Mouse (Mus musculus) heart, adult 11 months (tissue): ENCODE results near the gene Rora.
A peak's percentile ranks its signal among the peaks of the same experiment; 100 is the strongest.

ENCODE experiments used
- DNase-seq: peaks from one replicate; pipeline ENCODE4 v3.0.0; 2022

Gene Rora

DNA sequence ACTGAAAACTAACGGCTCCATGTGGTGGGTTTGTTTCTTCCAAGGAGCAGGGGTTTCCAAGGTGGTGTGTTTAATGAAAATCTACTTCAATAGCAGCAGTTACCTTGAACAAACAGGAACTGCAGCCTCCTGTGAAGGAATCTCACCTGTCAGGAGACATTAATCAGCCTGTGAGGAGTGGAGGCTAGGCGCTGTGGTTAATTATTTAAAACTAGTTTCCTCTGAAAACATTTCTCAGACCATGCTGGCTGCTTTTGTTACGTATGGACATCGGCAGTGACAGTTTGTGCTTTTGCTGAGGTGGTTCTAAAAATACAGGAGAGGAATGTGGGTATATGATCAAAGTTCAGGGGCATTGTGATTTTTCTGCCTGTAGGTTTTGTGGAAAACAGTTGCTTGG is 171.5 kb downstream of the Rora start:
- DNase-seq: no peak

DNA sequence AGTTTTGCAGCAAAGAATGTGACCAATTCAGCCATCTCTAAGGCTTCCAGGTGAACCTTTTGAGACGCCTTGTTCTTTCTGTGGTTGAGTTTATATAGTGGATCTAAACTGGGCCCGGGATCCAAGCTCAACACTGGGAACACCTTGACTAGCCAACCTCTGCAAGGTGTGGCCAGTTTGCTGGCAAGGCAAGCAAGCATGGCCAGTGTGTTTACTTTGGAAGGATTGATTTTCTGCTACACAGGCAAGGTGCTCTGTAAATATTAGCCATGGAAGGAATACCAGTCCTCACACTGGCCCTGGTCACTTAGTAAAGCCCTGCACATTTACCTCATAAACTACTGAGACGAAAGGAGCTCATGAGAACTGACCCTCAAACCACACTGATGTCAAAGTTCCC is 172.3 kb downstream of the Rora start:
- DNase-seq: no peak

DNA sequence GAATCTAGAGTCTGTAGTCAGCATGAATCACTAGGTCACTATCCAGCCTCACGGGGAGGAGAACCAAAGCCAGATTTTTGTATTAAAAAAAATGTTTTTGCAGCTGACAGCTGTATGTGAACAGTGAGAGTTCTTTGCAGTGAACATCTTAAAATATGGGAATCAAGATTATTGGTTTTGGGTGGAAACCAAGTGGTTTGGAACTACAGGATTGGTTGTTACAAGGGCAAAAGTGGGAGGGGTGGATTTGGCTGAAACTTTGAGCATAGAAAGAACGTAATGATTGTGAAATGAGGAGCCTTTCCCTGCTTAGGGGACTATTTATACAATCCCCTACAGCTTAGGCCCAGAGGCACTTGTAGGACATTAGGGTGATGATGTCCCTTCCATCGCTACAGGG is 173.9 kb downstream of the Rora start:
- DNase-seq: no peak

DNA sequence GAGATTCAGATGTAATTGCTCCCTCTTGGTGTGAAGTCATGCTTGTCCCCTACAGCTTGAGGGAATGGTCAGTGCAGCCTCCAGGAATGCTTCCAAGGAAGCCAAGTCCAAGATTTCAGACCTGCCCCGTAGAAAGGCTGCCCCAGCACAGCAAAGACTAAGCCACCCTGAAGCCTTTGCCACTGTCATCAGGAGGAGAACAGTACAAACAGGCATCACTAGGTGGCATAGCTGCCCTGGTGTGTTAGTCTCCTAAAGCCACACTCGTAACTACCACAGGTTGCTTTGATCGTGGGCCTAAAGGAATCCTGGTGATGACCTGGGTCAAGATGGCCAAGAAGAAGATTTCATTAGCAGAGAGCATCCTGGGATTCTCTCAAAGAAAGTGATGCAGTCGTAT is 176.3 kb downstream of the Rora start:
- DNase-seq: no peak

DNA sequence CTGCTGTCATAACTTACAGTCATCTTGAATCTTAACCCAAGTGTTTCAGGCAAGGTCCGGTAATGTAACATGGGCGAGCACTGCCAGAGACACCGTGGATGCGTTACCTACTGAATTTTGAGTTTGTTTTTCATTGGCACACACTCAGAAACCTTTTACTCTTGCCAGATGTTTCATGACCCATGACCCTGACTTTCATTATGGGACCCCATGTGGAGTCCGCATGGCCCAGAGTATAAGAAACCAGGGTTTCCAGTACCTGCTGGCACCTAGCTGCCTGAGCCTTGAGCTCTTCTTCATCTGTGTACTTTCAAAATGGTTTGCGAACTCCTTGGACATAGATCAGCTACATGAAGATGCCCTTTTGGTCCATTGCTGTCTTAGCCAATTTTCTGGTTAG is 179.7 kb downstream of the Rora start:
- DNase-seq: no peak

DNA sequence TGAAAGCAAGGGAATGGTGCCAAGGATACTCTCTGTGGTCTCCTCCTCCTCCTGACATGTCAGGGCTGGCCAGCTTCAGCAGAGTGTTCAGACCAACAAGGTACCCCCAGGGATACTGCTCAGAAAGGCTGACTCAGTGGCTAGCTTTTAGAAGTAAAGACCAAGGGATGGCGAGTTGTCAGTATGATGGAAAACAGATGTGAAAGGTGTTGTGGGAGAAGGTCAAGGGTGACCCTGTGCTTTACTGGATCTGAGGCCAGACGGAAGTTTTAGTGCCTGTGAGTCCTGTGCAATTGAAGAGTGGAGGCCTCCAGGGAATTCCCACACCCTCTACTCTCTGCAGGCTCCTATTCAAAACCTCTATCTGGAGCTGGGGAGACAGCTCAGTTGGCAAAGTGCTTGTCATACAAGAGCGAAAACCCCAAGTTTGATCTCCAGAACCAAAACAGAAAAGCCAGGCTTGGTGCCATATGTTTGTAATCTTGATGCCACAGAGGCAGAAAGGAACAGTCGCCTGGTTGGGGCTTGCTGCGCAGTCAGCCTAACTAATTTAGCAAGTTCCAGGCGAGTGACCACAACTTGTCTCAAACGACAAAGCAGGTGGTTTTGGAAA is 181.6 kb downstream of the Rora start:
- peak; percentile 76 for DNase-seq

DNA sequence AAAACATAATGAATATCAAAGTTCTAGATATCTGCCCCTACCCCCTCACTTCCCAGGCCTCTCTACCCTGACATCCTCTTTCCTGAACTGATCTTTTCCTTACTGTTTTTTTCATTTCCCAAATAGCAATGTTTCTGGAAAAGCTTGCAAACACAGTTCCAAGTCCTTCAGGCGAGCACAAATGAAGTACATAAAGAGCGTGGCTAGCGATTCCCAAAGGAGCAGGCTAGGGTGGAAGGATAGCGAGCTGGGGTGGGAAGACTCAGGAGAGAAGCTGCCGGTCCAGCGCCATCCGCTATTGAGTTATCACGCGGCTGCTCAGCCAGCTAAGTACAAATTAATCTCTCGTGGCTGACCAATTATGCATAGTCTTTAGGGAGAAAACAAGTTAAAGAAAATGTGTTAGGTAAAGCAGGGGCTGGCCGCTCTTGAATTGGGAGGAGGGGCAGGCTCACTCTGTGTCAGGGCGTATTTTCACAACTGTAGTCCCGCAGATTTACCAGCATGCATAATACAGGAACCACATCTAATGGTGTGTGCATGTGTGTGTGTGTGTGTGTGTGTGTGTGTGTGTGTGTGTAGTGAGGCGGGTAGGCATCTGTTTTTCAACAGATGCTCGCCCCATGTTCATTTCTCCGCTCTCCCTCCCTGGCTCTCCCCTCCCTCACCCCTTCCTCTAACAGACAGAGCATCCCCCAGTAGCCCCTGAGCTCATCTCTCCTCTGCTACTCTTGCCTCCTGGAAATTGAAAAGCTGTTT is 188.7 kb downstream of the Rora start:
- DNase-seq: peak; percentile 95

DNA sequence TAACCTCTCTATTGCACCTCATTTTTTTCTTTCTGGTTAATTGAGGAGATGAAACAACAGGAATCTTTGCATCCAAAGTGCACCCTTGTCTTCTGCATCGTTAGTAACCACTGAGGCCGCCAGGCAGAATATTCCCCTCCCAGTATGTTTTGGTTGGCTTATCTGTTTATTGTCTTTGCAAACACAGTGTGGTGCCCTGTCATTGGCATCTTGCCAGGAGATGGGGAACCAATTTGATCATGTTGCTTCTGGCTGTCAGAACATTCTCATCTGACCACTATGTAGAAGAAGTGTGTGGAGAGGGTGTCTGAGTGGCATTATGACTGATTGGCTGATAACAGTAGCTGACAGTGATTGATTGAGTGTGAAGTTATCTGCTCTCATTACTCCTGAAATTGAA is 192.0 kb downstream of the Rora start:
- DNase-seq: no peak

DNA sequence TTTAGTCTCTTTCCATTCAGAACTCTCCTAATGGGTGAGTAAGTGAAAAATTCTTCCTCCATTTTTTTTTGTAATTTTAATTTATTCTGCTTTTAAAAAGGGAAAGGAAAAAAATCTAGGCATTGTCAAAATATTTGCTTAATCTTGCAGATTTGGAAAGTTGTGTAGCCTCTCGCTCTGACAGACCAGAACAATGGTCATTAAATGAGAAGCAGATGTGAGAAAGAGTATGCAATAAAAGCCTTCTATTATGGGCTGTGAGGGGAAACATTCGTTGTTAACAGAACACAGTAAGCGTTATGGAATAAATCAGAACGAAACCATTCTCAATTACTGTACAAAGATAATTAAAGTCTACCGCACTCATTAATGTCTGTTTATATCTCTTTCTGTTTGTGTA is 196.7 kb downstream of the Rora start:
- no peak for DNase-seq

DNA sequence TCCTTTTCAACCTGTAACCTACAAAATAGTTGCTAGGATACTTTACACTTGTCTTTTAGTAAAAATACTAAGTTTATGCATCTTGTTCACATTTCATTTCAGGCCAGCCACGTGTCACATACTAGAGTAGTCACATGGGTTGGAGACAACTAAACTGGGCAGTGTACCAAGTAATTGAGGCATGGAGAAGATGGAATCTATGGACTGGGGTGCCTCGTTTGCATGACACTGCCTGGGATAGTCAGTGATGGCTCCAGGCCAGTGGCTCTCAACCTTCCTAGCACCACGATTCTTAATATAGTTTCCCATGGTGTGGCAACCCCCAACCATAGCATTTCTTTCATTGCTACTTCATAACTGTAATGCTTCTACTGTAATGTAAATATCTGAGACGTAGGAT is 198.6 kb downstream of the Rora start:
- no peak for DNase-seq

DNA sequence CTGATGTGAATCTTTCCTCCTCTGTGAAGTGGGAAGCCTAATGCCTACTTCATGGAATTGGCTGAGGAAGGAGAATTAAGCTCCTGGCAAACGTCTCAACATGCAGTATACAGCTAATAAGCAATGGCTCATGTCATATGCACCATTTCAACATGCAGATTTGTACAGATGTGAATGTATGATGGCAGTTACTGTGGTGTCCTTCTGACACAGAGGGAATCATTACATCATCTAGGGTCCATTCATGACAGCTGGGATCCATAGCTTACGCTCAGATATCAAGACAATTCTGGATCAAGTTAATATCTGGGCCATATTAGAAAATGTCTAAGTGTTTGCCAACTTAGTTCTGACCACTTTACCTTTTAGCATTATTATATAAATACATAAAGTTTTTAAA is 199.3 kb downstream of the Rora start:
- no peak for DNase-seq

DNA sequence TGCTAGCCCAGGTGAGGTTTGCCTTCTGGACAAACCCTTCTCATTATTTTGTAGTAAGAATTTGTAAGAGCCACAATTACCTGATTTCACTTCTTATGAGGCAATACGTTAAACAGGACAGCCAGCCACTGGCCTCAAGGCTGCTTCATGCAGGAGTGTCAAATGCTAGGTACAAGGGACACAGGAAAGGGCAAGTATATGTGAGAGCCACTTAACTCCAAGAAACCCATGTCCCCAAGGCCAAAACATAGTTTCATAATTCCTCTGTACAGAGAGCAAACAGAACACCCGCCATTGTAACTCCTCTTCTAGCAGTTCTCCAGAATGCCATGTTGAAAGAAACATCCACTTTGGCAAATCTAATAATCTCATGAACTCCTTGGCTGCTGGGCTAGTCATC is 205.9 kb downstream of the Rora start:
- no peak for DNase-seq

DNA sequence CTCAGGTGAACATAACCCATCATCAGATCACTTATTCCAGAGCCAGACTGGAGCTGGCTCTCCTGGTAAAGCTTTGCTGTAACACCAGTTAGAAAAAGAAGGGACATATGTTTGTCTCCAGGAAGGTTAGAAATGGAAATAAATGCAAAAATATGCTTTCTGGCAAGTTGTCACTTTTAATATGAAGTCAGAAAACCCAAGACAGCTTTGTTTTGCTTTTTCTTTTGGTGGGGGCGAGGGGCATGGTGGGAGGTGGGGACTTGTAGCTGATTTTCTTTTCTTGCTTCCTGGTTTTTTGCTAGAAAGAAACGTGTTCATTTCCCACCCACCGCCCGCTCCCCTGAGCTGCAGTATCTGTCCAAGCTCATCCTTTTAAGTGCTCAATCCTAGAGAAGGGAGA is 212.7 kb downstream of the Rora start:
- DNase-seq: no peak

DNA sequence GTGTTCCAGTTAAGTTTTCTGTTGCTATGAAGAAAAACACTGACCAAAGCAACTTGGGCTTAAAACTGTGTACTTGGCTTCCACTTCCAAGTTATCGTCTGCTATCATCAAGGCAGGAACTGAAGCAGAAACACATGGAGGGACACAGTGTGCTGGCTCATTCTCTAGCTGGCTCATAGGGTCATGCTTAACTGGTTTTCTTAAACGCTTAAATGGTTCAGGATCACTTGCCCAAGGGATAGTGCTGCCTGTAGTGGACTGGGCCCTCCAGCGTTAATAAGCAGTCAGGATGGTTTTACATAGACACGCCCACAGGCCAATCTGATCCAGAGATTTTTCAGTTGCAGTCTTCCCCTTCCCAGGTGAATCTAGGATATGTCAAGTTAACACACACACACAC is 220.3 kb downstream of the Rora start:
- DNase-seq: peak; percentile 92

DNA sequence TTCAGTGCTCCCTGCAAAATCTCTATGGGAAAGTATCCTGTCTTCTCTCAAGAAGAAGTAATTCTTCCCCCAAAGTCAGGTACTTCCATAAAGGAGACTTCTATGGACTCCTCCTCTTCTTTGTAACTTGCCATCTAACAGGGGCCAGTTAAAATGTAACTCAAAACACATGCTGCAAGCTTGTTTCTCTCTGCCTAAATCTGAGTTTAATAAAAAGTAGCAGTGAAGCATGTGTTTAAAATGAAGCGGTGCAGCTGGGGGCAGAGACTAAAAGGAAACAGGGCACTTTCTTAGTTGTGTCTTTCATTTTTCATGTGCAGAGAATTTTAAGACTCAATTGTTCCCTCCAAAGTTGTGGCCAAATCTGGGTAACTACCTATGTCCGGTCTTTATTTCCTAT is 221.0 kb downstream of the Rora start:
- DNase-seq: no peak

DNA sequence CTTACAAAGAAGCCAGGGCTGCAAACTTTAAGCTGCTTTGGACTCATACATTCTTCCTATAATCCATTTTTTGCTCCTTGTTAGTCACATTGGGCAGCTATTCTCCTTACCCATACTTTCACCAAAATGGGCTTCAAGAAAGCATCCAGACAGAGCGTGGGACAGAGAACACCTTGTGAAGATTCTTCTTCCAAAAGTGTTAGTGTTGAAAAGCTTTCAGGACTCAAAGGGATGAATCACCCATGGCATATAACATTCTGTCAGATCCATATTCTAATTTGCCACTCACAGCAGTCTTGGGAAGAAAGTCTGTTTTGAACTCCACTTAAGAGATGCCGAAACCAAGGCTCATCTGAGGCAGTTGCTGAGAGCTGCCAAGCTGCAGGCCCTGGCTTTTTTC is 222.2 kb downstream of the Rora start:
- no peak for DNase-seq

DNA sequence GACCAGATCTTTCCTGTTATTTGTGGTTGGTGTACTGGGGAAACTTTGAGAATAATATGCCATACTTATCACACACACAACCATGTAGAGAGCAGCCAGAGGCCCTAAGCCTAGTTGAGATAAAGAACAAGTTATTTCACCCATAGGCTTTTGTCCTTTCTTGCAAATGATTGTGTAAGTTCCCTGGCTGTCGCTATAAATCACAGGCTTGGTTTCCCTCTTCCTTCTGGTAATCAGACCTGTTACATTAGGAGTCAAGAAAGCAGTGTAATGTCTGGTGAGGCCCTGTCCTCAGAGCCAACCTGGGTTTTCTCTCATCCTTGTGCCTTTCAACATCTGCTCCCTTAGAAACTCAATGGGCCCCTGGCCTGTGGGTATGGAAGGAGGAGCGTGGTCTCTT is 222.7 kb downstream of the Rora start:
- no peak for DNase-seq

DNA sequence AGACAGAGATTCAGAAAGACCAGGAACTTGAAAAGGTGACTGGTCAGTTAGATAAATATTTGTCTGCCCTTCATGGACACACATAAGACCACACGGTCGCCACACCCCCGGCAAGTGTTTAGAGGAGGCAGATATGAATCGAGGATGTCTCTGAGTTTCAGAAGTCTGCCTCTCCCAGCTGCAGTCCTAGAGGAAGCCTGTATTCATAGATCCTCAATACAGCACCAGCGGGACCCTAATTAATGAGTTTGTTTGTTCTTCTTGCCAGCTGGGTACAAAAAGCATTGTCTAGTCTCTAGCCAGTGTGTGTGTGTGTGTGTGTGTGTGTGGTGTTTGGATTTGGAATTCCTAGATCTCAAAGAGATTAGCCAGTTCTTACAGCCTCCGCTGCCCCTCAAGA is 228.3 kb downstream of the Rora start:
- no peak for DNase-seq

DNA sequence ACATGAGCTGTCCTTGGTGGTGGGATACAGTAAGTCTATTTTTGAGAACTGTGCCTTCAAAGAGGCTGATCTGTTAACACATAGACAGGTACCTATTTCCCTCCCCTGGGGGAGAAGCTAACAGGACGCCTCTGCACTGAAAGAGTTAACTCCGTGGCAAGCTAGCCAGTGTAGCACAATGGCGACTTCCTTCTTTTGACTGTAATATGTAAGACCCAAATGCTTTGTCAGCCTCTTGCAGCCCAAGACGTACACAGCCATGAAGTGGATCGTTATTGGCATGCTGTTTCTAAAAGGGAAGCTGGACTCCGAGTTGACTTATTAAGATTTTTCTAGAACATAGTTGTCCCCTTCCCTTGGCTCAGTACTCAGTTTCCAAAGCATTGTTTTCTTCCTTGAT is 229.4 kb downstream of the Rora start:
- peak; percentile 92 for DNase-seq

DNA sequence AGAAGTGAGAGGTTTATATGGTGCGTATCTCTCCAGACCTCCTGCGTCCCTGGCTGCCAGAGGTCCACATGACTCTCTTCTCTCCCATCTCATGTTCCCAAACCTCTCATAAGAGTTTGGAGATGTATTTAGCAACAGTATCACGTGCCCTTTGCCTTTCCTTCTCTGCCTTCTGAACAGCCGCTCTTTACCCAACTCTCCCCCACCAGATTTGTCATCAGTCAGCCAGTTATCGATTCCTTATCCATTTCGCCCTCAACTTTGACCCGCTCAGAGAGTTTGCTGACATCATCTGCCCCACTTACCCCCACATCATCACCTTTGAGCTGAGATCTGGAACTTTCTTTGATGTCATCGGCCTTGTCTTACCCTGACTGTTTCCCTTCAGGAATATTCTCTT is 230.1 kb downstream of the Rora start:
- peak; percentile 91 for DNase-seq

DNA sequence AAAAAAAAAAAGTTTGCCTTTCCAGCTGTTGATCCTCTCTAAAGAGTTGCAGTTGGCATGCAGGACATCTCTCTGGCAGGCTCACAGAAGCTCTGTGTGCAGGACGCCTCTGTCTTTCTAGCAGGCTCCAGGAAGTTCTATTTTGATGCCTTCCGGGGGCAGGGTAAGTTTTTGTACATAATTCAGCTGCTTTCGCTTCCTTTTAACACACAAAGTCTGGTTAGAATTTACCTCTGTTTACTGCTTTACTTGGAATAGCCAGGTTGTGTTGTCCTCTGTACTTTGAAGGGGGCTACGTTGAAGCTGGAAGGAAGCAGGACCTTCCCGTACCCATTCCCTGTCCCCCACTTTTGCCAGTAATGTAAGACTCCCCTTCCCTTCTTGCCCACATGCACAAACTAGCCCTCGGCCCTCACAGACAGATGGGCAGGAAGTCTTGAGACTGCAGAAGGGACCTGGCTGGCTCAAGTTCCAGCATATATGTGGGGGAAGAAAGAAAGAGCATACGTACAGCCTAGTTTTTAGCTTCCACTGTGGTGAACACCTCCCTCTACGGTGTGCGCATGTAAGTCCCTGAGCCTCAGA is 231.0 kb downstream of the Rora start:
- peak; percentile 96 for DNase-seq

DNA sequence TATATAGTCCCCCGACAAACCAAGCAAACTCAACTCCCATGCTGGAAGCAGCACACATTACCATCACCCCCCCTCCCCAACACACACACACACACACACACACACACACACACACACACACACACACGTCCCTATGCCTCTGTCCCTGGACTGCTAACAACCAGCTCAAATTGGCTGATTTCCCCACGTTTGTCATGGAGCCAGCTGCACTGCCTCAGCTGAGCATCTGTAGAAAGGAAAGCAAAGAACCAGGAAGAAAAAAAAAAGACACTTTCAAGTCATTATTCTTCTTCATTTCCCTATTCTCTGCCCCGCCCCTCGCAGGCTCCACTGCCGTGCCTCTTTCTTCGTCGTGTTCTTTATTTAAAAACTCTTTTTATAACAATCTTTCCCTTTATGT is 235.1 kb downstream of the Rora start:
- peak; percentile 97 for DNase-seq

DNA sequence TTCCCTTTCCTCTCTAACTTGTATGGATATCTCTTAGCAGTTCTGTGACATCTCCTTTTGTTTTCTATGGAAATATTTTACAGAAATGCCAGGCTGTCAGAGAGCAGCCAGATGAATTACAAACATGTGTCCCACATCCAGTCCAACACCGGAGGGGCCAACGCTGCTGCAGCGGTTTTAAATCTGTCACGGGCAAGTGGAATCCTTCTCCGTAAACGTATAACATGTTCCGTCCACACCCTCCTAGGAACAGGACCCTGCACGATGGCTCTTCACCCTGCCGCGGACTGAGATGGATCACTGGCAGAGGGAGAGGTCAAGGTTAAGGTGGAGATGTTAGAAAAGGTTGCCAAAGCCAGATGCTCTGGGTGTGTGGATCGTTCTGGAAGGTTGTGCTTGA is 237.8 kb downstream of the Rora start:
- DNase-seq: peak; percentile 65

DNA sequence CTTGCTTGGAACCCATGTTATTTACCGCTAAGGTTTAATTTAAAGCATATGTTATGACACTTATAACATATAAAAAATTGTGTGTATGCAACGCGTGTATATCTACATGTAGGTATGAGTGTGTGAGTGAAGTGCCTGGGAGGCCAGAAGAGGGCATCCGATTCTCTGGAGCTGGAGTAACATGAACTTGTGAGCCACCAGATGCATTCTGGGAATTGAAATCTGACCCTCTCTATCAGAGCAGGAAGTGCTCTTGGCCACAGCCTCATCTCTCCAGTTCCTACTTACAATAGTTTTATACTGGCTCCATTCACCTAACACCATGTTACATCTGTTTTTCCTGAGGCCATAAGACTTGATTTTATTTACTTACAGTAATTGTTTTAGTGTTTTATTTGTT is 238.8 kb downstream of the Rora start:
- DNase-seq: peak; percentile 60

DNA sequence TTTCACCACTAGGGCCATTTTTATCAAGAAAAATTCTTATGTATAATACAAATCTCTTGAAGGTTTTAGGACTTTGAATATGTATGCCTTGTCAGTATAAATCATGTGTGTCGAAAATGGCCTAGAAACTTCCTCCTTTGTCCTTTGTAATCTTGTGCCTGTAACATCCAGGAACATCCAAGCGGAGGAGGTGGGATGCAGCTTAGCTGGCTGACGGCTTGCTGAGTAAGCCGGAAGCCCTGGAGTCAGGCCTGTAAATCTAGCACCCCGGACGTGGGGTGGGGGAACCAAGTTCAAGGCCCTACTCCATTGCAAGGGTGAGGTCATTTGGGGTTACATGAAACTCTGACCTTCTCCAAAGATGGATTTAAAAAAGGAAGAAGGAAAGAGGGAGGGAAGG is 239.3 kb downstream of the Rora start:
- DNase-seq: peak; percentile 67
